Mouse (Mus musculus): ENCODE results near the gene Gm6588.

The Gm6588 gene

DNA sequence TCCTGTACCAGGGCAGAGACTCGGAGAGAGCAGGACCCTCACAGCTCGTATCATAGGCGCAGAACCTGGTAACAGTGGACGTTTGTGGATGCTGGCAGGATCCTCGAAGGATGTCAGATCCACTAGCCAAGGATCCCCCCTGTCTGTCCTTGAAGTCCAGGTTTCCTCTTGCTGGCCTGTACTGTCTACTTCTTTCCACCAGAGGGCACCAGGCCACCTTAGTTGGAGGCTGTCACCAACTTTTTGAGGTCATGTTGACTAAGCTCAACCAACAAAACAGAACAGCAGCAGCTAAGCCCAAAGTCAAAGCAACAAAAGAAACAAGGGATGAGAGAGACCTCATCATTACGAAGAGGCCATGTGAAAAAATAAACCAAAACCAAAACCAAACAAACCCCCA lies 20.9 kb downstream of the Gm6588 start:
- no peak for DNase-seq (ENCODE audit: low read depth)

DNA sequence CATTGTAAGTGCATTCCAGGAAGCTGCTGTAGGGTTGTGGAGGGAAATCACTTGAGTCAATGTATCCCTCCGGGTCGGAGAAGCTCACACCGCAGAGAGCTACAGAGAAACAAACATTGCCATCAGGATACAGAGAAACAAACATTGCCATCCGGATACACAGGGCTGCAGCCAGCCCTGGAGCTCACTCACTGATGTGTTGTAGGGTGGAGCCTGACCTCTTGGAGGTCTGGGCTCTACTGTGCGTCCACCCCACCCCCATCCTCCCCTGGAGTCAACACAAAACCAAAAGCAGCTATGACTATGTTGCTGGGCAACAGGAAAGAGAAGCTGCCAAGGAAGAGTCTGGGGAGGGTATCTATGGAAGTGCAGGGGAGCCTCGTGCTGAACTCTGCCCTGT lies 24.2 kb downstream of the Gm6588 start:
- DNase-seq (ENCODE audit: low read depth): no peak

DNA sequence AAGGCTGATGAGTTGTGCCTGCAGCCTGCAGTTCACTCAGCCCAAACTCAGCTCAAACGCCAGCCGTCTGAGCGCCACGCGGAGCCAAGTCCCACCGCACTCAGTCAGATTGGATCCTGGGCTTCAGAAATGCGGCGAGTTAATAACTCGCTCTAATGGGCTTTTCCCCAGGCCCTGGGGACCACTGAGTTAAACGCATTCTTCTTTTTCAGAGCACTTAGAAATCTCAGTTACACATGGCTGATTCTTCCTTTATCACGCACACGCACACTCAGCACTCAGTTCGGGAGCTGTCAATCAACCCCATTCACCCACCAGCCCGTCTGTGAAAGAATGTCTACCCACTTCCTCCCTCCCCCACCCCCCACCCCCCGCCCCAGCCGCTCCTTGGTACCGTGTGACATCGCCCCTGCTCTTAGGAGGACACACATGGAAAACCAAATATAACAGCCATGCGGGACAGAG lies 32.8 kb downstream of the Gm6588 start:
- no peak for DNase-seq (ENCODE audit: low read depth)

DNA sequence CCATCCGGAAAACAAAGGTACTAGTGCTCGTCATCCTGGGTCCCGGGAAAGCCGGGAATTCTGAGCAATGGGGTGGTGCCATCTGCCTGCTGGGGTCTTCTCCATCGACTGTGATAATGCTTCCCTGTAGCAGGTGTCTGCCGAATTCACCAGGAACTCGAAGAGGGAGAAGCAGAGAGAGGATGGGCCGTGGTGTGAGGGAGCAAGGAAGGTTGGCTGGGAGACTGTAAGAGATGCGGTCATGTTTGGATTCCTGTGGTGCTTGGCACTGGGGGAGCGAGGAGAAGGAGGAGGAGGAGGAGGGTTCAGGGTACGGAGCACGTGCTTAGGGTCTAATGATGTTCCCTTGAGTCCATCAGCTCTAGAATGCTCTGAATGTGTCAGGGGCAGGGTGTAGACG lies 33.3 kb downstream of the Gm6588 start:
- no peak for DNase-seq (ENCODE audit: low read depth)

DNA sequence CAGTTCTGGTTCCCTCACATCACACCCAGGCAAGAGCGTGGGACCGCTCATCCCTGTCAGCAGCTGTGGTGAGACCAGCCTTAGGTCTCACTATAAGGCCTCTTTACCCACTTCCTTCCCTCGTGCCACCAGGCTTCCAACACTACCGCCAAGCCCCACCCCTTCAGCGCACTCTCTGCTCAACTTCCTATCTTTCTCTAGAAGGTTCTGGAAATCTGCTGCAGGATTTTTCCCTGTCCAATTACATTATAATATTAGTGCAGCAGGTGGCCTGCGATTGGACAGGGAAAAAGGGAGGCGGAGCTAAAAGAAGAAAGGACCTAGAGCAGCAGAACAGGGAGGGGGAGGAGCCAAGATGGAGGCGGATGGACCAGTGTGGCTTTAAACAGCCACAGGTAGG lies 33.8 kb downstream of the Gm6588 start:
- no peak for DNase-seq (ENCODE audit: low read depth)

DNA sequence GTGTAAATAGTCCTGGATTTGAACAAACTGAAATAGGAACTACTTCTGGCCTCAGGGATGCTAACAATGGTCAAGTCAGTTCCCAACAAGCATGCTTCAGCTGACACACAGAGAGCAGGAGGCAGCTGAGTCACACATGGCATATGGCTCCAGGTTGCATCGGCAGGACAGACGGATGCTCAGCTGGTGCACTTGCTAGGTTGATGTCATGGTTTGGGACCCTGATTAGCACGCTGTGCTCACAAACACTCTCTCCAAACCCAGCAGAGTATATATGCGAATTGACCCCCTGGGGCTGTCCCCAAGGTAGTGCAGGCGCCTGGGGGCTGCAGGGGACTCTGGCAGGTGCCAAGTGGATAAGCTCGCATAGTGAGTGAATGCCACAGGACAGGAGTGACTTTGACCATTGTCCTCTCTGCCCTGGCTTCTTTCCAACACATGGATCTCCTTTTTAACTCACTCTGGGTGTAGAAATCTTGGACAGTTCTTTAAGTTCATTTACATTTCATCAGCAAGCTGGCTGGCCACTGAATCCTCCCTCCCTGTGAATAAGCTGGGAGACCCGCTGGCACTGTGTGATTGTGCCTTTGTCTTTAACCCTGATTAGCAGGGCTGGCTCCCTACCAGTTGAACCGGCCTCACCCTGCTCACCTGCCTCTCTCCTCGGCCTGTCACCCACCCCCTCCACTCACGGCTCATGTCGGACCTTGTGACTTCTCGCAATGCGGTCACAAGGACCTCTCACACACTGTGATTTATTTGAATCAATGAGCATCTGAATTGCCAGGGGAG lies 35.9 kb downstream of the Gm6588 start:
- DNase-seq (ENCODE audit: low read depth): no peak

DNA sequence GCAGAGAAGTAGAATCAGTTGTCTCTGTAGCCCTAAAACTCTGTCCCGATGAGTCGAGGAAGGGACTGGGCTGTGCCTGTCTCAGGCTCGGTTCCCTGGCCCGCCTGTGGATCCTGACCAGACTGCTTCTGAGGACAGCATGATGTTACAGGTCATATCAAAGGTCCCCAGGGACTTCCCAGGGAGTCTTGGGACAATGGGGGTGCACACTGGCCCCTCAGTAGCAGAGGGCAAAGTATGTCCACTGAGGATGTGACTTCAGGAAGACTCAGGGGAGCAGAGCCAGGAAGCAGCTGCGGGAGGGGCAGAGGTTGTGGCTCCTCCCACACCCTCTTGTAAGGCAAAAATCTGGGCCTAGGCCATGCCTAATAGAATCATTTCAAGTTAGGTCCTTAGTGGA lies 37.2 kb downstream of the Gm6588 start:
- no peak for DNase-seq (ENCODE audit: low read depth)

DNA sequence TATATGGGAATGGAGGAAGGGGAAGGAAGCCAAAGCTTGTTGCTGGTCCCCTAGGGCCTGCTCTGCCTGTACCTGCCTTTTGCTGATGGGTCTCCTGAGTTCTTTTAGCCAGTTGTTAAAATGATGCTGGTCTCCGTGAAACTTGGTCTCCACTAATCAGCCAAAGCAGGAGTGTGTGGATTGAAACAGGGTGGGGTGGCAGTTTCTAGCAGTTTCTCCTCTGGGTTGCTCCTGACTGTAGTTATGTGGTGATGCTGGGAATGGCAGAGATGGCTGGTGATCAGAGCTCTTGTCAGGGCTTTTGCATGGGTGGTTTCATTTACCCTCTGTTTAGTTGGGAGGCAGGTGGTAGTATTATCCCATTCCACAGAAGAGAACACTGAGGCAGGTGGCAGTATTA lies 38.3 kb downstream of the Gm6588 start:
- no peak for DNase-seq (ENCODE audit: low read depth)

DNA sequence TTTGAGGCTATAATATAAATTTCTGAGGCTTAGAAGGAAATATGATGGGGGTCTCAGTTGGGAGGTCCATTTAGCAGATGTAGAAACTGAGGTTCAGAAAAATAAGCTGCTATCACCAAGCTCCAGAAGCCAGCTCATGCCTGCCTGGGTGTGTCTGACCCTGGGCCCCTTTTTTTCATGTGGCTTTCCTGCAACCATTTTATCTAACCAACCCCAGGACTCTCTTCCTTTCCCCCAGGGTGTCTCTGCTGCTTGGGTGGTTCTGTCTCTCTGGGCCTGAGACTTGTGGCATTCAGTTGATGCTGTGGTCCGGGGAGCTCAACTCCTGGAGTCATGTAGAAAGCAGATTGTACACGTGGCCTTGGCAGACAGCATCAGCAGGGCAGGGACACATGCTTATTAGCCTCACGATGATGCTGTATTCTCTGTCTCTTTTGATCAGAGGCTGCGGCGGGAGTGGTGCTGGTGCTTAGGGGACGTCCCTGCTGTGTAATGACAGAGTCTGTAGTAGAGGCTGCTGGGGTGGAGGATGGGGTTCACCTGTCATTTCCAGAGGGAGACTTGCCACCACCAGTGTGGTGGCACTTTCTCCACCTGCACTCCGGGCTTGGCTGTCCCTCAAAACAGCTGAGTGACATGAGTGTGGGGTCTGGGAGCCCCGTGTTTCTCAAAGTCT lies 39.0 kb downstream of the Gm6588 start:
- no peak for DNase-seq (ENCODE audit: low read depth)

DNA sequence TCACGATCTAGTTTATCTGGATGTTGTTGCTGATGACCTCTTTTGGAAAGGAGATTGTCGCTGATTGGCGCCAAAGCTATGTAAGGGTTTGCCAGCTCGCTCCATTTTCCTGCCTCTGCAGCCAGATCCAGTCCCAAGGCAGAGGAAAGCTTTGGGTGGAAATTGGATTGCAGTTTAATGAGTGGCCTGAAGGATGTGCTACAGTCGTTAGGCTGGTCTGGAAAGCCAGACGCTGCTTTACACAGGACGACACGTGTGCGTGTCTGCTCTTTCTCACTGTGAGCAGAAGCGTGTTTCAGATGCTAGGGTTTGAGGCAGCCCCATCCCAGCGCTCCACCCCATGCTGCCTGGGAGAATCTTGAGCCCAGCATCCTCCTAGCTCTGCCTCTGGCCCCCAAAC lies 42.3 kb downstream of the Gm6588 start:
- no peak for DNase-seq (ENCODE audit: low read depth)

DNA sequence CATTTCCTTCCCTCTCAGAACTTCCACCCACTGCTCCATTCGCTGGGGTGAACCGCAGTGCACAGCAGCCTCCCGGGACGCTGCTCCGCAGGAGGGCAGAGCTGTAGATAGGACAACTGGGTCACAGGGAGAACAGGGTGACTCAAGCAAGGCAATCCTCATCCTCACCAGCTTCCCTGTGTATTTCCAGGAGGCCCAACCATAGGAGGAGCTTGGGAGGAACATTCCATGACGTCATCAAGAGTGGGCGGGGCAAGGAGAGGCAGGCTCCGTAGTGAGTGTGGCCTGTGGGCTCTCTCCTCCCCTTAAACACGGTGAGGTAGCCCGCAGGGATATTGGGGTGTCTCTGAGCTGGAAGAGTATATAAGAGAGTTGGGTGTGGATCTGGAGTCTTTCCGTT lies 44.3 kb downstream of the Gm6588 start:
- DNase-seq (ENCODE audit: low read depth): no peak

DNA sequence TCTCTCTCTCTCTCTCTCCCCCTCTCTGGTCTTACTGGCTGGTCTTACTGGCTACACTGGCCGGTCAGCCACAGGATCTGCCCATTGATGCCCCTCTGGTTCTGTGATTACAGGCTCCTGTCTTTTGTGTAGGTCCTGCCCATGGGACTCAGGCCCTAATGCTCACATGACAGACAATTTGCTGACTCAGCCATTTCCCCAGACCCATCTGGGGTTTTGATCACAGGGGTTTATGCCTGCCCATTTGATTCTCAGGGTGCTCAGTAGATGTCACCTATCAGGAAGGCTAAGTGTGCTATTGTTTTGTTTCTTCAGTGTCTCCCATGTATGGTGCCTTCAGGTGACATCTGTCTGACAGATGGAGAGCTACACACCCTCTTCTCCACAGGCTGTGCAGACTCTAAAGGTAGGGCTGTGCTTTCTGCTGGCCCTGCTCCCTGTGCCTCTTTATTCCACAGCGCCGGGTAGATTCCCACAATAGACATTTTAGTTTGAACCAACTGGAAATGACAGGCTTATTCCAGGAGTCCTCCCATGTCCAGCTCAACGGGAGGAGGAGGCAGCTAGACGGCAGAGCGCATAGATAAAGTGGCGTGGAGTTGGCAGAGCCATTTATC lies 47.6 kb downstream of the Gm6588 start:
- no peak for DNase-seq (ENCODE audit: low read depth)

DNA sequence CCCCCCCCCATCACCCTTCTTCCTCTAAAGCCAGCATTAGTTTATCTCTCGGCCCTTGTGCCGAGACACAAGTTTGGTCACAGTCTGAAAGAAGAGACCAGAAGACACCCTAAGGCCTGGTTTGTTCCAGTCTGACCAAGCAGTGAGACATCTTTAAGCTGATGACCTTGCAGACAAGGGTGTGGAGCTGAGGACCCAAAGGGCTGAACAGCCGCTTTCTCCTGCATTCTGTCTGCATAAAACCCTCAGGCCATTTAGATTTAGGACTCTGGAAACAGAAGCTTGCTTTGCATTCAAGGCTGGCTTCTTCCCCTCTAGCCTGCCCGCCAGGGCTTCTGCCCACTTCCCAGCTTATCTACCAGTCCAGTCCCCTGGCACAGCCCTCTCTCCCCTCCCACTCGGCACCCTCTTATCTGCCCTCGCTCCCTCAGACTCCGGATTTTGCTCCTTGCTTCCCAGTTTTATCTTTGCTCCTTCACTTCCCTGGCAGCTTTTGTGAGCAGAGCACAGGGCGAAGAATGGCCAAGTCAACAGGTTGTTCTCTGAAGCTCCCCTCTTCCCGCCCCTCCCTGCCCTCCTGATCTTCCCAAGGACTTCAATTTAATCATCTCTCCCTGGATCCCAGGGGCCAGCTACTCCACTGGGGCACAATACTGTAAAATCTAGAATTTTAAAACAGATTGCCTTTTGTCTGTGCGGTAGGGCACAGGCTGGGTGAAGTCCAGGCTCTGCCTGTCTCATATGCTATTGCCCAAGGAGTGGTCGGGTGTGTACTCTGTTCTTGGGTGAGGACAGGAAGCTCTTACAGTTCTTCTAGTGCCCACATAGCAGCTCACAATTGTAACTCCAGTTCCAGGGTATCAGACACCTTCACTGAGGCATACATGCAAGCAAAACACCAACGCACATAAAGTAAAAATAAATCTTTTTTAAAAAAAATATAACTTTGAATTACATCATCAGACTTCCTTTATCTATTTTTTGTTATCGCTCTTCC lies 50.0 kb downstream of the Gm6588 start:
- DNase-seq (ENCODE audit: low read depth): no peak

DNA sequence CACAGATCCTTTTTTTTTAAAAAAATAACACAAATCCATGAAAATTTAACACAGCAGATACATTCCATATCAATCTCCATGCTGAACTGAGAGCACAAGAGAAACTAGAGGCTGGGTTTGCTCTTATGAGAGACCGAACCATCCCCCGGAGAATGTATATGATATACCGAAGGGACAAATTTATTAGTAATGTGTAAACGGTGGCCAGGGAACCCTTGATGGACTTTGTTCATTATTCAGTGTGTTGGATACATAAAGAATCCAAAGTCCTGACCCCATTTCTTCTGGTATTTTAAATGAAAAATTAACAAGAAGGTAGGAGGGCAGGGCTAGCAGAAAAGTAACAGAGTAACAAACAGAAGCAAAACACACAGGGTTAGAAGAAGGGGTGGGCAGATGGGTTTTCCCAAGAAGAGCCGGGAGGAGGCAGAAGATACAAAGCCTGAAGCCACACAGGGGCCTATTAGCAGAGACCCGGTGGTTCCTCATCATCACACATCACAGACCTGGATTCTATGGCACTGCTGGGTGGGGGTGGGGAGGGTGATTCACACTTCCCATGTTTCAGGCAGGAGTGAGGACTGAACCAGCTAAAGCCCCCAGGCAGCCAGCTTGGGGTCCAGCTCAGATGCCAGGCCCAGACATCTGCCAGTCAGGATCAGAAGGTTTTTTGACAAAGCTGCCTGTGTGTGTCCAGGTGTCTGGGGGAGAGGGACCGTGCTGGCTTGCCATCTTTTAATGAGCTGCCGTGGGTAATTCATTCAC lies 50.9 kb downstream of the Gm6588 start:
- DNase-seq (ENCODE audit: low read depth): no peak
